ENCODE assay signal across 30 mouse cellular contexts in genomic region chr4:88530271-88530670, GRCm38 (mm10). TPM values are rescaled to one million over a fixed set of nuclear protein-coding genes. Genes with fewer than 3 reads are reported as not detected.
"Had no signal": no experiment of that assay in that cellular context is flagged by ENCODE, and none has a peak within 500 bp of the region (broad histone marks: within the 10 kb centered on the region; RNA-seq: fewer than 3 reads in every experiment).

No protein-coding gene starts in this region.

- H3K9ac ChIP-seq: kidney, embryonic 15.5 days; liver, embryonic 13.5 days; neural tube, embryonic 13.5 days; stomach, embryonic 15.5 days had no signal

- H3K4me1 ChIP-seq: kidney, embryonic 15.5 days; neural tube, embryonic 13.5 days; stomach, embryonic 15.5 days had no signal

- H3K4me2 ChIP-seq: kidney, embryonic 15.5 days; liver, embryonic 13.5 days; midbrain, embryonic 11.5 days; neural tube, embryonic 13.5 days; stomach, embryonic 15.5 days had no signal

- H3K4me3 ChIP-seq: kidney, embryonic 15.5 days; left cerebral cortex, adult 2 months; liver, embryonic 13.5 days; neural tube, embryonic 13.5 days; stomach, embryonic 15.5 days had no signal

- H3K9me3 ChIP-seq: kidney, embryonic 15.5 days; liver, embryonic 13.5 days; neural tube, embryonic 13.5 days; stomach, embryonic 15.5 days had no signal

- H3K36me3 ChIP-seq: kidney, embryonic 15.5 days; liver, embryonic 13.5 days; neural tube, embryonic 13.5 days; stomach, embryonic 15.5 days had no signal

- H3K27ac ChIP-seq: kidney, embryonic 15.5 days; left cerebral cortex, adult 2 months; liver, embryonic 13.5 days; neural tube, embryonic 13.5 days; stomach, embryonic 15.5 days had no signal

- H3K27me3 ChIP-seq: kidney, embryonic 15.5 days; liver, embryonic 13.5 days; neural tube, embryonic 13.5 days; stomach, embryonic 15.5 days had no signal

- DNase-seq: kidney, postnatal 10 days; kidney, postnatal 36 days; layer of hippocampus, postnatal 36 days; liver, embryonic 13.5 days; lung, adult 2 months; lung, postnatal 14 days; lung, postnatal 4 days; midbrain, embryonic 14.5 days; retina, postnatal 1 day; right cerebral cortex, postnatal 25 days; spleen, adult 18-20 months; thymus, postnatal 36 days had no signal

RNA-seq across cellular contexts. Expression of gene Ifnb1, which starts 7.7 kb away (rescaled TPM):
- total RNA-seq: layer of hippocampus, adult 8-10 months; layer of hippocampus, postnatal 10 days; layer of hippocampus, postnatal 36 days; left cerebral cortex, adult 2 months; left cerebral cortex, postnatal 10 days; left cerebral cortex, postnatal 36 days; liver, adult 2 months; megakaryocyte progenitor cell, adult 5-6 weeks; megakaryocyte-erythroid progenitor cell, adult 5-6 weeks; neutrophil, adult 5-6 weeks had no signal
- polyA plus RNA-seq: kidney, embryonic 15.5 days; limb, embryonic 11.5 days; limb, embryonic 14.5 days; liver, adult 2 months; liver, embryonic 13.5 days; liver, embryonic 16.5 days; lung, adult 2 months; lung, embryonic 16.5 days; midbrain, embryonic 11.5 days; midbrain, embryonic 14.5 days; neural tube, embryonic 13.5 days; stomach, embryonic 15.5 days; urinary bladder, adult 2 months had no signal

RNA-seq across cellular contexts. Expression of gene Ifna15, which starts 27.8 kb away (rescaled TPM):
- total RNA-seq: layer of hippocampus, adult 8-10 months; layer of hippocampus, postnatal 10 days; layer of hippocampus, postnatal 36 days; left cerebral cortex, adult 2 months; left cerebral cortex, postnatal 10 days; left cerebral cortex, postnatal 36 days; liver, adult 2 months; megakaryocyte progenitor cell, adult 5-6 weeks; megakaryocyte-erythroid progenitor cell, adult 5-6 weeks; neutrophil, adult 5-6 weeks had no signal
- polyA plus RNA-seq: kidney, embryonic 15.5 days; limb, embryonic 11.5 days; limb, embryonic 14.5 days; liver, adult 2 months; liver, embryonic 13.5 days; liver, embryonic 16.5 days; lung, adult 2 months; lung, embryonic 16.5 days; midbrain, embryonic 11.5 days; midbrain, embryonic 14.5 days; neural tube, embryonic 13.5 days; stomach, embryonic 15.5 days; urinary bladder, adult 2 months had no signal

RNA-seq across cellular contexts. Expression of gene Ifna14, which starts 41.3 kb away (rescaled TPM):
- total RNA-seq: layer of hippocampus, adult 8-10 months; layer of hippocampus, postnatal 10 days; layer of hippocampus, postnatal 36 days; left cerebral cortex, adult 2 months; left cerebral cortex, postnatal 10 days; left cerebral cortex, postnatal 36 days; liver, adult 2 months; megakaryocyte progenitor cell, adult 5-6 weeks; megakaryocyte-erythroid progenitor cell, adult 5-6 weeks; neutrophil, adult 5-6 weeks had no signal
- polyA plus RNA-seq: kidney, embryonic 15.5 days; limb, embryonic 11.5 days; limb, embryonic 14.5 days; liver, adult 2 months; liver, embryonic 13.5 days; liver, embryonic 16.5 days; lung, adult 2 months; lung, embryonic 16.5 days; midbrain, embryonic 11.5 days; midbrain, embryonic 14.5 days; neural tube, embryonic 13.5 days; stomach, embryonic 15.5 days; urinary bladder, adult 2 months had no signal
